Mouse (Mus musculus): ENCODE measurements around the gene Gm6525.

GRCm38 (mm10) chr3:84157011-84157410 lies 16.9 kb upstream of the Gm6525 start:
- TF ChIP-seq CTCF (IDR thresholded peaks at IDR 0.05; ENCODE audit: low read depth) = no peak
- TF ChIP-seq EP300 (IDR thresholded peaks at IDR 0.05; ENCODE audit: low read depth) = no peak
